ENCODE assay signal across 9 mouse cellular contexts in genomic region chr2:93696181-93696641, GRCm38 (mm10). TPM values are rescaled to one million over a fixed set of nuclear protein-coding genes. Genes with fewer than 3 reads are reported as not detected.
DNase-seq lines count a peak whose midpoint lies in the region; ATAC-seq and TF ChIP-seq lines count a peak whose summit lies in the region.
"Had no signal": no experiment of that assay in that cellular context is flagged by ENCODE, and none has a peak within 500 bp of the region (broad histone marks: within the 10 kb centered on the region; RNA-seq: fewer than 3 reads in every experiment).

No protein-coding gene starts in this region.

- no peak for TF ChIP-seq CTCF in intestine, postnatal 0 days (IDR thresholded peaks at IDR 0.05; ENCODE audit: low read depth)
- TF ChIP-seq CTCF in cerebellum, adult 2 months (IDR thresholded peaks at IDR 0.05; ENCODE audit: borderline replicate concordance, insufficient read depth, low read depth, low read length), result no peak

- H3K27ac ChIP-seq in intestine, embryonic 14.5 days (ENCODE audit: low read depth), result no peak overlapping the region
- H3K27ac ChIP-seq in intestine, postnatal 0 days (ENCODE audit: low read depth, low read length), result no peak overlapping the region
- peak overlapping the region; percentile 70 for H3K27ac ChIP-seq in limb, embryonic 12.5 days
- H3K27ac ChIP-seq in cerebellum, adult 2 months (ENCODE audit: insufficient read depth, low read length), result no peak overlapping the region

- 24% methylated on average over 10 of the region's 10 CpGs for WGBS in intestine, embryonic 14.5 days
- 37% methylated on average over 10 of the region's 10 CpGs for WGBS in intestine, postnatal 0 days
- 42% methylated on average over 10 of the region's 10 CpGs for WGBS in limb, embryonic 12.5 days
- 68% methylated on average over 10 of the region's 10 CpGs for WGBS in cerebellum, adult 2 months

- no peaks in the 10 kb centered on the region for H3K9me3 ChIP-seq in intestine, embryonic 14.5 days (ENCODE audit: control insufficient read depth, low read length)
- no peaks in the 10 kb centered on the region for H3K9me3 ChIP-seq in intestine, postnatal 0 days (ENCODE audit: control insufficient read depth)
- no peaks in the 10 kb centered on the region for H3K9me3 ChIP-seq in limb, embryonic 12.5 days
- H3K9me3 ChIP-seq: megakaryocyte, embryonic 14.5 days had no signal

- TF ChIP-seq POLR2A in cerebellum, adult 2 months (IDR thresholded peaks at IDR 0.05; ENCODE audit: borderline replicate concordance, insufficient read depth, low read length), result no peak

- no peaks in the 10 kb centered on the region for H3K27me3 ChIP-seq in intestine, embryonic 14.5 days (replicated peaks; ENCODE audit: control insufficient read depth, insufficient read depth, low read length)
- no peaks in the 10 kb centered on the region for H3K27me3 ChIP-seq in intestine, postnatal 0 days (replicated peaks; ENCODE audit: control insufficient read depth, insufficient read depth, low read length)
- H3K27me3 ChIP-seq in limb, embryonic 12.5 days, result peaks cover 4% of the 10 kb centered on the region; the same call in 1 of the 2 replicates
- no peaks in the 10 kb centered on the region for H3K27me3 ChIP-seq in cerebellum, adult 2 months (ENCODE audit: control insufficient read depth, insufficient read depth, low read length)
- H3K27me3 ChIP-seq: megakaryocyte, embryonic 14.5 days had no signal

- no peak overlapping the region for H3K9ac ChIP-seq in intestine, embryonic 14.5 days (ENCODE audit: low read length)
- no peak overlapping the region for H3K9ac ChIP-seq in intestine, postnatal 0 days (ENCODE audit: low read depth, low read length)
- H3K9ac ChIP-seq in limb, embryonic 12.5 days (replicated peaks), result peak overlapping the region; percentile 40; the same call in 1 of the 2 replicates

- ATAC-seq in intestine, embryonic 14.5 days (replicated peaks; ENCODE audit: low FRiP score, low TSS enrichment, low read depth), result no peak
- ATAC-seq in intestine, postnatal 0 days, result no peak
- ATAC-seq in limb, embryonic 12.5 days (ENCODE audit: insufficient number of reproducible peaks, insufficient read depth, low FRiP score, low TSS enrichment, low read depth), result no peak

- 0 out of 2 replicates have a peak overlapping the region, but pooled peaks have one; percentile 8 for H3K4me2 ChIP-seq in intestine, embryonic 14.5 days (ENCODE audit: low read length)
- no peak overlapping the region for H3K4me2 ChIP-seq in intestine, postnatal 0 days (replicated peaks; ENCODE audit: low read depth)
- H3K4me2 ChIP-seq in limb, embryonic 12.5 days, result peak overlapping the region; percentile 34

- DNase-seq in intestine, embryonic 14.5 days (ENCODE audit: low spot score), result no peak
- DNase-seq in CD4-positive, CD25-positive, alpha-beta regulatory T cell, adult 2 months (ENCODE audit: low read depth, low spot score), result peak; percentile 67
- DNase-seq in embryo, embryonic 11 days, result peak; percentile 60
- DNase-seq in cerebellum, adult 2 months, result no peak
- no peak for DNase-seq in urinary bladder, postnatal 14 days (ENCODE audit: low spot score)
- DNase-seq in layer of hippocampus, adult 11-12 months (ENCODE audit: low spot score), result no peak

- H3K4me3 ChIP-seq in intestine, embryonic 14.5 days (ENCODE audit: low read depth, low read length), result no peak overlapping the region
- no peak overlapping the region for H3K4me3 ChIP-seq in intestine, postnatal 0 days (ENCODE audit: low read depth, low read length)
- no peak overlapping the region for H3K4me3 ChIP-seq in limb, embryonic 12.5 days (replicated peaks)
- H3K4me3 ChIP-seq in cerebellum, adult 2 months (replicated peaks; ENCODE audit: insufficient read depth, low read depth, low read length), result no peak overlapping the region
- H3K4me3 ChIP-seq: megakaryocyte, embryonic 14.5 days had no signal

- H3K36me3 ChIP-seq in intestine, embryonic 14.5 days (ENCODE audit: control insufficient read depth, insufficient read depth, low read length), result peaks cover 8% of the 10 kb centered on the region
- H3K36me3 ChIP-seq in intestine, postnatal 0 days (ENCODE audit: control insufficient read depth, insufficient read depth), result no peaks in the 10 kb centered on the region; the same call in 1 of the 2 replicates
- peaks cover 19% of the 10 kb centered on the region; the same call in 1 of the 2 replicates for H3K36me3 ChIP-seq in limb, embryonic 12.5 days

- peaks cover 16% of the 10 kb centered on the region for H3K4me1 ChIP-seq in intestine, embryonic 14.5 days (replicated peaks; ENCODE audit: control insufficient read depth, insufficient read depth, low read length)
- H3K4me1 ChIP-seq in intestine, postnatal 0 days (replicated peaks; ENCODE audit: control insufficient read depth, insufficient read depth, low read length), result no peaks in the 10 kb centered on the region
- peaks cover 25% of the 10 kb centered on the region for H3K4me1 ChIP-seq in limb, embryonic 12.5 days (replicated peaks)
- peaks cover 5% of the 10 kb centered on the region; the same call in 1 of the 2 replicates for H3K4me1 ChIP-seq in cerebellum, adult 2 months (ENCODE audit: control insufficient read depth, insufficient read depth, low read length)

RNA-seq across cellular contexts. Expression of gene Alx4, which starts 54.0 kb away (rescaled TPM):
- 0.24 and 0.28 TPM in 2 replicates for polyA plus RNA-seq in intestine, embryonic 14.5 days (2014; fragmentation: Nextera tagmentation; extraction: Ambion mirVana)
- not detected in 2 replicates for polyA plus RNA-seq in intestine, postnatal 0 days (2015; fragmentation: Nextera tagmentation; extraction: Ambion mirVana)
- polyA plus RNA-seq in limb, embryonic 12.5 days (2016; fragmentation: Nextera tagmentation; extraction: Ambion mirVana), result 3.4 and 5.1 TPM in 2 replicates
- polyA plus RNA-seq in cerebellum, adult 2 months (2012; rRNA removed), result 0.46 and 0.79 TPM in 2 replicates

Comparison
In these comparisons a context has a peak if more than half of its experiments do, and no peak if none do; other contexts are left out.
1. DNase-seq: peak in CD4-positive, CD25-positive, alpha-beta regulatory T cell, adult 2 months (single experiment) and embryo, embryonic 11 days (single experiment); none in intestine, embryonic 14.5 days (single experiment), cerebellum, adult 2 months (0 of 2), urinary bladder, postnatal 14 days (single experiment) and layer of hippocampus, adult 11-12 months (single experiment).